Mouse (Mus musculus) intestine, embryonic 15.5 days (tissue): Measurements from ENCODE around the gene Hint3. TPM values are rescaled to one million over a fixed set of nuclear protein-coding genes. Genes with fewer than 3 reads are reported as not detected.
A peak's percentile ranks its signal among the peaks of the same experiment; 100 is the strongest.
"Not testable (repeated sequence)": the region's sequence is repeated elsewhere in the genome, so short reads cannot be mapped to it uniquely, and the experiment has no call there.

Experiments used
- ATAC-seq: fragments of 200-750 bp; cut with Nextera tagmentation; 2 replicates; pipeline ENCODE4 v1.8.0; 2017; ENCODE audit warnings: moderate TSS enrichment, moderate library complexity
- H3K27ac ChIP-seq: fragments of 300-500 bp; sonication (generic); 2 replicates; pipeline ENCODE4 v1.5.1; 2015; ENCODE audit warnings: mild to moderate bottlenecking, inconsistent platforms
- H3K27me3 ChIP-seq: fragments of 300-500 bp; sonication (generic); replicated peaks from 2 replicates; pipeline ENCODE4 v1.6.1; 2015; ENCODE audit warnings: inconsistent platforms
- H3K36me3 ChIP-seq: fragments of 300-500 bp; sonication (generic); 2 replicates; pipeline ENCODE4 v1.6.1; 2015; ENCODE audit warnings: inconsistent platforms
- H3K4me1 ChIP-seq: fragments of 300-500 bp; sonication (generic); replicated peaks from 2 replicates; pipeline ENCODE4 v1.6.1; 2015; ENCODE audit warnings: inconsistent platforms
- H3K4me2 ChIP-seq: fragments of 300-500 bp; sonication (generic); replicated peaks from 2 replicates; pipeline ENCODE4 v1.6.1; 2015; ENCODE audit warnings: mild to moderate bottlenecking, inconsistent platforms
- H3K4me3 ChIP-seq: fragments of 300-500 bp; sonication (generic); replicated peaks from 2 replicates; pipeline ENCODE4 v1.5.1; 2015; ENCODE audit warnings: inconsistent platforms
- H3K9ac ChIP-seq: fragments of 300-500 bp; sonication (generic); 2 replicates; pipeline ENCODE4 v1.6.1; 2015; ENCODE audit warnings: inconsistent platforms
- H3K9me3 ChIP-seq: fragments of 300-500 bp; sonication (generic); 2 replicates; pipeline ENCODE4 v1.6.1; 2016; ENCODE audit warnings: inconsistent platforms
- WGBS: fragments of 180-500 bp; shearing (Covaris S2); methylation state at CpG from one replicate; pipeline ENCODE4 v1.1.7; 2015; 5-methylcytosine and 5-hydroxymethylcytosine counted together
- polyA plus RNA-seq: library from polyadenylated mRNA; unstranded; fragments of >200 nt; fragmentation: Nextera tagmentation; extraction: Ambion mirVana; gene quantifications from 2 replicates; pipeline ENCODE4 v1.2.1, GENCODE M21; 2015

Gene Hint3
- 31.0 and 37.4 TPM in 2 replicates for polyA plus RNA-seq

GRCm38 (mm10) chr10:30629513-30629912 is at the start of gene Hint3:
Gene Hint3, minus strand, starts transcription at chr10:30629632.
- Histone ChIP-seq H3K27ac (no peak within 1 kb of the TSS), H3K4me2 (no peak within 1 kb of the TSS), H3K9ac (no peak within 1 kb of the TSS), H3K4me1 (no peaks in the 10 kb centered on the region), H3K36me3 (no peaks in the 10 kb centered on the region), H3K4me3 (no peak within 1 kb of the TSS), H3K9me3 (no peaks in the 10 kb centered on the region), H3K27me3 (no peaks in the 10 kb centered on the region)
- ATAC-seq = no peak
- 79% methylated on average over 3 of the region's 3 CpGs for WGBS

DNA sequence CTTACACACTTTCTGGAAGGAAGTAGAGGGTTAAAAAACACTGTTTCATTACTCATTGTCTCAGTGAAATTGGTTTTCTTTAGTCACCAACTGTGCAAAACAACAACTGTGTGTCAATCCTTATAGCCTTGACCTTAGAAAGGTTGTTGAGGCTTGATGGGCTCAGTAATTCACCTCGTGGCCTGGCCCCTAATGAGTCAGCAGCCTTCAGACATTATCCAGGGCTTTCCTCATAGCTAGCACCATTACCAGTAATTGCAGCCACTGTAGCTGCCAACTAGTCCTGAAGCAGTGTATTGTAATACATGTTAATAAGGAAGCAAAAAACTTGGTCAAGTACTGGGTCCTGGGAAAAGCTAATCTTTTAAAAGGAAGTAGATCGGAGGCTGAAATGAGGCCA is 48.6 kb upstream of the Hint3 start:
- Histone ChIP-seq H3K4me1 (no peaks in the 10 kb centered on the region), H3K4me2 (no peak overlapping the region), H3K36me3 (no peaks in the 10 kb centered on the region), H3K27ac (no peak overlapping the region), H3K9me3 (no peaks in the 10 kb centered on the region), H3K27me3 (no peaks in the 10 kb centered on the region), H3K4me3 (no peak overlapping the region), H3K9ac (no peak overlapping the region)
- 68% methylated on average over 2 of the region's 2 CpGs for WGBS
- no peak for ATAC-seq

- no peak overlapping the region for H3K27ac ChIP-seq
- no peaks in the 10 kb centered on the region for H3K27me3 ChIP-seq
- no peak for ATAC-seq
- no peak overlapping the region for H3K4me2 ChIP-seq
- no peaks in the 10 kb centered on the region for H3K4me1 ChIP-seq
- no peaks in the 10 kb centered on the region for H3K36me3 ChIP-seq
- WGBS = 84% methylated on average over 3 of the region's 3 CpGs
- no peak overlapping the region for H3K4me3 ChIP-seq
- no peaks in the 10 kb centered on the region for H3K9me3 ChIP-seq
- H3K9ac ChIP-seq = no peak overlapping the region
Observed at GRCm38 (mm10) chr10:30674825-30675224, 45.4 kb upstream of the Hint3 start.

- 88% methylated on average over 2 of the region's 2 CpGs for WGBS
- H3K27me3 ChIP-seq = no peaks in the 10 kb centered on the region
- ATAC-seq = no peak
- H3K9me3 ChIP-seq = no peaks in the 10 kb centered on the region
- no peak overlapping the region for H3K27ac ChIP-seq
- H3K4me3 ChIP-seq = no peak overlapping the region
- no peaks in the 10 kb centered on the region for H3K4me1 ChIP-seq
- H3K4me2 ChIP-seq = no peak overlapping the region
- no peaks in the 10 kb centered on the region for H3K36me3 ChIP-seq
- H3K9ac ChIP-seq = no peak overlapping the region
Observed at GRCm38 (mm10) chr10:30666580-30666979, 37.1 kb upstream of the Hint3 start.

DNA sequence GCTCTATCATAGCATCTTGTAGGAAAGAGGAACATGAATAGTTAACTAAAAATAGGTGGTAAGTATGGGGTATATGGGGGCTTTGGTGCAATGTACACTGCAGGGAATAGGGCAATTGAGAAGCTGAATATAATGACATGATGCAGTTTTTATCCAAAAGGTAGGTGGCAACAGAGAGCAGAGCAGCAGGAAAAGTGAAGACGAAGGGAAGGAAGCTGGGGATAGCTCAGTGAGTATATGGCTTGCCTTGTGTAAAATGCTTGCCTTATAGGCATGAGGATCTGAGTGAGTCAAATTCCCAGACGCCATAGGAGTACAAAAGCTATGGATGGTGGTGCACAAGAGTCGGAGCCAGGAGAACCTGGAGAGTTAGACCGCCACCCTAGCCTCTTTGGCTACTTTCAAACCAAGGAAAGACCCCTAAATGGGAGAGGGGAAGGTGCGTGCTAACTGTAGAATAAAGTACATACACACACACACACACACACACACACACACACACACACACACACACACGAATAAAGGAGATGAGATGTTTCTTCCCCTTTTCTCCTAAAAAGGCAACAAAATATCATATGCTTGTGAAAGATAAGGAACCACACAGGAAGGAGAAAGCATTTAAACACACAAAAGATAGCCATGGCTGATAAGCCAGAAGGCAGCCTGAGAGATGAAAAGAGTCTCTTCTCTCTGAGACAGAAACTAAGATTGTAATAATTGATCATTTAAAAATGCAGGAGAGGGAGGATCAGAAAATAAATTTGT is 31.3 kb upstream of the Hint3 start:
- Histone ChIP-seq H3K27me3 (no peaks in the 10 kb centered on the region), H3K36me3 (no peaks in the 10 kb centered on the region), H3K27ac (no peak overlapping the region), H3K9ac (no peak overlapping the region), H3K4me1 (no peaks in the 10 kb centered on the region), H3K9me3 (no peaks in the 10 kb centered on the region), H3K4me3 (no peak overlapping the region), H3K4me2 (no peak overlapping the region)
- ATAC-seq = no peak
- 91% methylated on average over 6 of the region's 6 CpGs for WGBS

GRCm38 (mm10) chr10:30655655-30656054 is 26.2 kb upstream of the Hint3 start:
- H3K4me3 ChIP-seq = peak overlapping the region; percentile 20
- peak overlapping the region; percentile 51 for H3K4me2 ChIP-seq
- H3K36me3 ChIP-seq = no peaks in the 10 kb centered on the region
- H3K27me3 ChIP-seq = no peaks in the 10 kb centered on the region
- H3K9me3 ChIP-seq = no peaks in the 10 kb centered on the region
- H3K4me1 ChIP-seq = no peaks in the 10 kb centered on the region
- H3K27ac ChIP-seq = no peak overlapping the region
- 0 out of 2 replicates have a peak overlapping the region, but pooled peaks have one; percentile 27 for H3K9ac ChIP-seq
- peak; percentile 79 for ATAC-seq
- 11% methylated on average over 5 of the region's 5 CpGs for WGBS

- 44% methylated on average over 2 of the region's 2 CpGs for WGBS
Observed at GRCm38 (mm10) chr10:30647681-30648080, 18.2 kb upstream of the Hint3 start.

DNA sequence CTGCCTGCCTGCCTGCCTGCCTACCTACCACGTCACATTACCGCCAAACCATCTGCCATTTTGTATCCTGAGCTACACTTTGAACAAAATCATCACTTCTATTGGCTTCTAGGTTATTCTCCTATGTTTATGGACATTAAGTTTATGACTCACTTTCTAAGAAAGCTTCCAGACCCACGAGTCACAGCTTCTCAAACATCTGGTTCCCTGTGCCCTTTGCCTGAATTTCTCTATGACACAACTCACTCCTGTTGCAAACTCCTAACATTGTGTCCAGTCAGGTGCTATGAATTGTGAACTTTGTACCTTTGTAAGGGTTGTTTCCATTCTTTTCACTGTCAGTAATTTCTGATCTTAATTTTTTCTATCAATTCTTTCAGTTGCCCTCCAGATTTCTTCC is 8.8 kb upstream of the Hint3 start:
- no peak overlapping the region for H3K27ac ChIP-seq
- no peak overlapping the region for H3K9ac ChIP-seq
- H3K4me2 ChIP-seq = no peak overlapping the region
- WGBS = 78% methylated on average over 3 of the region's 3 CpGs
- H3K4me1 ChIP-seq = no peaks in the 10 kb centered on the region
- H3K27me3 ChIP-seq = no peaks in the 10 kb centered on the region
- H3K9me3 ChIP-seq = no peaks in the 10 kb centered on the region
- no peaks in the 10 kb centered on the region for H3K36me3 ChIP-seq
- no peak for ATAC-seq
- H3K4me3 ChIP-seq = no peak overlapping the region

More at GRCm38 (mm10) chr10:30647681-30648080, 18.2 kb upstream of the Hint3 start:
- H3K4me3 ChIP-seq = no peak overlapping the region
- H3K9me3 ChIP-seq = no peaks in the 10 kb centered on the region
- H3K4me1 ChIP-seq = no peaks in the 10 kb centered on the region
- H3K4me2 ChIP-seq = no peak overlapping the region
- H3K27ac ChIP-seq = no peak overlapping the region
- no peak for ATAC-seq
- no peaks in the 10 kb centered on the region for H3K27me3 ChIP-seq
- H3K9ac ChIP-seq = no peak overlapping the region
- H3K36me3 ChIP-seq = no peaks in the 10 kb centered on the region

DNA sequence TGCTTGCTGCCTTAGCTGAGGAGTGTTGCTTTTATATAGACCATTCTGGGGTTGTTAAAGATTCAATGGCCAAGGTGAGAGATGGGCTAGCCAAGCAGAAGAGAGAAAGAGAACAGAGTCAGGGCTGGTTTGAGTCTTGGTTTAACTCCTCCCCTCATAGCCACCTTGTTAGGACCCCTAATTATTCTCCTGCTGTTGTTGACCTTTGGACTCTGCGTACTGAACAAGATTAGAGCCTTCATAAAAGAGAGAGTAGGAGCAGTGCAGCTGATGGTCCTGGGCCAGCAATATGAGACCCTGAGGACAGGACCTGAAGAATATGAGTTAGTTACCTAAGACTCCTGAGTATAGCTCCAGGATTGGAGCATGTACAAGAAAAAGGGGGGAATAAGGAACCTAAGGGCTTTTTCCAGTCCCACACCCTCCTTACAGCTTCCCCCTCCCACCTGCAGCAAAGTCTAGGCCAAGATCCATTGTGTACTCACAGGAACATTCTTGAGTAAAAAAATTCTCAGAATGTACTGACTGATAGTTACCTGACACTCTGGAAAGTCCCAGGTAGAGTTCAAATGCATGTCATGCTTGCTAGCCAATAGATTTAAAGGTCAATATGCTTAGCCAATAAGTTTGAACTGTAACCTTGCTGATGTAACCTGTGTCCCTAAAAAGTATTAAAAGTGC is 7.2 kb upstream of the Hint3 start:
- ATAC-seq = peak; percentile 79
- not testable (repeated sequence) for H3K27ac ChIP-seq, H3K36me3 ChIP-seq, H3K4me1 ChIP-seq, H3K9ac ChIP-seq, H3K4me3 ChIP-seq, H3K9me3 ChIP-seq, H3K4me2 ChIP-seq, H3K27me3 ChIP-seq
- 52% methylated on average over 1 of the region's 1 CpGs for WGBS

GRCm38 (mm10) chr10:30632718-30633117 is 3.3 kb upstream of the Hint3 start:
- H3K4me3 ChIP-seq = no peak overlapping the region
- ATAC-seq = peak; percentile 34; the same call in 1 of the 2 replicates
- H3K27me3 ChIP-seq = no peaks in the 10 kb centered on the region
- H3K36me3 ChIP-seq = no peaks in the 10 kb centered on the region
- H3K4me1 ChIP-seq = no peaks in the 10 kb centered on the region
- H3K9ac ChIP-seq = no peak overlapping the region
- WGBS = 88% methylated on average over 1 of the region's 1 CpGs
- no peaks in the 10 kb centered on the region for H3K9me3 ChIP-seq
- no peak overlapping the region for H3K4me2 ChIP-seq
- no peak overlapping the region for H3K27ac ChIP-seq

- H3K4me3 ChIP-seq = no peak overlapping the region
- no peak for ATAC-seq
- H3K27me3 ChIP-seq = no peaks in the 10 kb centered on the region
- H3K27ac ChIP-seq = no peak overlapping the region
- no peak overlapping the region for H3K9ac ChIP-seq
- no peaks in the 10 kb centered on the region for H3K9me3 ChIP-seq
- H3K4me1 ChIP-seq = no peaks in the 10 kb centered on the region
- no peaks in the 10 kb centered on the region for H3K36me3 ChIP-seq
- H3K4me2 ChIP-seq = no peak overlapping the region
Observed at GRCm38 (mm10) chr10:30629977-30630376, 545 bp upstream of the Hint3 start.

- H3K27me3 ChIP-seq, H3K4me2 ChIP-seq, H3K27ac ChIP-seq, H3K9me3 ChIP-seq, ATAC-seq, H3K9ac ChIP-seq, H3K4me3 ChIP-seq, H3K4me1 ChIP-seq, H3K36me3 ChIP-seq: not testable (repeated sequence)
- 90% methylated on average over 11 of the region's 11 CpGs for WGBS
Observed at GRCm38 (mm10) chr10:30628444-30628843, 988 bp downstream of the Hint3 start.

- Histone ChIP-seq H3K4me1 (no peaks in the 10 kb centered on the region), H3K9me3 (no peaks in the 10 kb centered on the region), H3K4me2 (no peak overlapping the region), H3K36me3 (no peaks in the 10 kb centered on the region), H3K27me3 (no peaks in the 10 kb centered on the region), H3K27ac (no peak overlapping the region), H3K9ac (no peak overlapping the region), H3K4me3 (no peak overlapping the region)
- WGBS = 18% methylated on average over 1 of the region's 1 CpGs
- ATAC-seq = no peak
Observed at GRCm38 (mm10) chr10:30627548-30627947, 1.9 kb downstream of the Hint3 start.
